ENCODE assay signal across 23 mouse cellular contexts in the genomic region with DNA sequence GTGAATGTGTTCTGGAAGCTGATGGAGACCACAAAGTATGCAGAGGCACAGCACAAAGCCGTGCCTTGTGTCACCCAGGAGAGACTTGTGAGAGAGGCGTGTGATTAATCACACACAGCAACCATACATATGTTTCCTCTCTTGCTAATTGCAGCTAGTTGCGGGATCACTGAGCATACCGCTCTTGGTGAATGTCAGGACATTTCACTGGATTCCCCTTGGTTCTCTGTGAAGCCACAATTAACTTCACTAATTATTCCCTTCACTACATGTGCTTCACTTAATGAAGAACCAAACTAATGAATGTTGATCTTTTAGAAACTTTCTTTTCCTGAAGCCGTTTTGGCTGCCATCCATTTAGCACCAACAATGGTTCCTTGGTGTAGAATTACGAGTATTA.
DNase-seq lines count a peak whose midpoint lies in the region; ATAC-seq and TF ChIP-seq lines count a peak whose summit lies in the region.
"Had no signal": no experiment of that assay in that cellular context is flagged by ENCODE, and none has a peak within 500 bp of the region (broad histone marks: within the 10 kb centered on the region; RNA-seq: fewer than 3 reads in every experiment).

No protein-coding gene starts in this region.

- no peaks in the 10 kb centered on the region for H3K9me3 ChIP-seq in forebrain, embryonic 11.5 days (ENCODE audit: control insufficient read depth, low read length)
- no peaks in the 10 kb centered on the region for H3K9me3 ChIP-seq in forebrain, embryonic 10.5 days
- no peaks in the 10 kb centered on the region for H3K9me3 ChIP-seq in forebrain, postnatal 0 days (ENCODE audit: low read length)
- H3K9me3 ChIP-seq: lung, embryonic 15.5 days; midbrain, embryonic 15.5 days; neural tube, embryonic 13.5 days; stomach, embryonic 15.5 days had no signal

- no peaks in the 10 kb centered on the region for H3K4me1 ChIP-seq in forebrain, embryonic 11.5 days (replicated peaks; ENCODE audit: control insufficient read depth, insufficient read depth, low read length)
- H3K4me1 ChIP-seq in forebrain, embryonic 10.5 days: no peaks in the 10 kb centered on the region
- no peaks in the 10 kb centered on the region for H3K4me1 ChIP-seq in forebrain, postnatal 0 days (ENCODE audit: insufficient read depth)
- H3K4me1 ChIP-seq: lung, embryonic 15.5 days; midbrain, embryonic 15.5 days; neural tube, embryonic 13.5 days; stomach, embryonic 15.5 days had no signal

- no peak overlapping the region for H3K27ac ChIP-seq in forebrain, embryonic 11.5 days (ENCODE audit: low read depth, low read length)
- no peak overlapping the region for H3K27ac ChIP-seq in forebrain, embryonic 10.5 days
- H3K27ac ChIP-seq in forebrain, postnatal 0 days (ENCODE audit: low read depth, low read length): no peak overlapping the region
- H3K27ac ChIP-seq: kidney, postnatal 0 days; liver, embryonic 14.5 days; lung, embryonic 15.5 days; midbrain, embryonic 15.5 days; neural tube, embryonic 13.5 days; stomach, embryonic 15.5 days had no signal

- H3K36me3 ChIP-seq in forebrain, embryonic 11.5 days (ENCODE audit: control insufficient read depth, insufficient read depth, low read length): no peaks in the 10 kb centered on the region
- no peaks in the 10 kb centered on the region for H3K36me3 ChIP-seq in forebrain, embryonic 10.5 days (replicated peaks)
- H3K36me3 ChIP-seq in forebrain, postnatal 0 days (ENCODE audit: insufficient read depth): no peaks in the 10 kb centered on the region
- H3K36me3 ChIP-seq: lung, embryonic 15.5 days; midbrain, embryonic 15.5 days; neural tube, embryonic 13.5 days; stomach, embryonic 15.5 days had no signal

- no peak for TF ChIP-seq CTCF in brain, embryonic 14.5 days (IDR thresholded peaks at IDR 0.05; ENCODE audit: borderline replicate concordance, extremely low read depth, insufficient read depth, insufficient read length)
- TF ChIP-seq CTCF in forebrain, postnatal 0 days (IDR thresholded peaks at IDR 0.05; ENCODE audit: low read depth): no peak

- DNase-seq in forebrain, embryonic 11.5 days (ENCODE audit: low spot score): no peak
- no peak for DNase-seq in forebrain, embryonic 10.5 days (ENCODE audit: extremely low spot score, low spot score)
- peak; percentile 2 to 3 for DNase-seq in layer of hippocampus, postnatal 14 days (ENCODE audit: low spot score in 2 of 2)
- no peak for DNase-seq in layer of hippocampus, postnatal 36 days
- DNase-seq in brain, embryonic 14.5 days (ENCODE audit: low read depth): peak; percentile 84
- DNase-seq in forebrain, postnatal 0 days: peak; percentile 21
- no peak for DNase-seq in thymus, postnatal 14 days
- no peak for DNase-seq in adipocyte (ENCODE audit: low spot score)
- DNase-seq: cerebellum, adult 8-10 months; cerebellum, postnatal 36 days; embryo, embryonic 11 days; kidney, adult 2 months; layer of hippocampus, adult 9-11 months; lung, postnatal 4 days; thymus, postnatal 4 days had no signal

- H3K27me3 ChIP-seq in forebrain, embryonic 11.5 days (ENCODE audit: control insufficient read depth, insufficient read depth, low read length): no peaks in the 10 kb centered on the region
- no peaks in the 10 kb centered on the region for H3K27me3 ChIP-seq in forebrain, embryonic 10.5 days (ENCODE audit: poor library complexity, severe bottlenecking)
- H3K27me3 ChIP-seq in forebrain, postnatal 0 days (ENCODE audit: insufficient read depth, low read length): no peaks in the 10 kb centered on the region
- H3K27me3 ChIP-seq: lung, embryonic 15.5 days; midbrain, embryonic 15.5 days; neural tube, embryonic 13.5 days; stomach, embryonic 15.5 days had no signal

- TF ChIP-seq POLR2A in brain, embryonic 14.5 days (IDR thresholded peaks at IDR 0.05; ENCODE audit: borderline replicate concordance, extremely low read depth, insufficient read depth, insufficient read length, poor library complexity, severe bottlenecking): no peak

- H3K4me2 ChIP-seq in forebrain, embryonic 11.5 days (ENCODE audit: low read depth, low read length, severe bottlenecking): no peak overlapping the region
- no peak overlapping the region for H3K4me2 ChIP-seq in forebrain, postnatal 0 days (ENCODE audit: low read depth)
- H3K4me2 ChIP-seq: lung, embryonic 15.5 days; midbrain, embryonic 15.5 days; neural tube, embryonic 13.5 days; stomach, embryonic 15.5 days had no signal

- H3K4me3 ChIP-seq in forebrain, embryonic 11.5 days (ENCODE audit: low read depth, low read length): no peak overlapping the region
- H3K4me3 ChIP-seq in forebrain, embryonic 10.5 days: no peak overlapping the region
- H3K4me3 ChIP-seq in forebrain, postnatal 0 days (ENCODE audit: low read depth, low read length): no peak overlapping the region
- H3K4me3 ChIP-seq: lung, embryonic 15.5 days; midbrain, embryonic 15.5 days; myocyte; neural tube, embryonic 13.5 days; stomach, embryonic 15.5 days had no signal

- 62% methylated on average over 6 of the region's 6 CpGs for WGBS in forebrain, embryonic 11.5 days
- 87% methylated on average over 6 of the region's 6 CpGs for WGBS in forebrain, embryonic 10.5 days
- WGBS in forebrain, postnatal 0 days: 22% methylated on average over 6 of the region's 6 CpGs

- no peak overlapping the region for H3K9ac ChIP-seq in forebrain, embryonic 11.5 days (ENCODE audit: low read length)
- H3K9ac ChIP-seq in forebrain, postnatal 0 days: no peak overlapping the region
- H3K9ac ChIP-seq: liver, embryonic 14.5 days; lung, embryonic 15.5 days; midbrain, embryonic 15.5 days; neural tube, embryonic 13.5 days; stomach, embryonic 15.5 days had no signal

- 0 out of 2 replicates have a peak, but pooled peaks have one; percentile 21 for ATAC-seq in forebrain, embryonic 11.5 days (replicated peaks; ENCODE audit: low FRiP score)
- peak; percentile 55 for ATAC-seq in forebrain, postnatal 0 days
- ATAC-seq: CD4-positive, CD25-positive, alpha-beta regulatory T cell, adult 4 months; midbrain, embryonic 15.5 days had no signal

Comparison
In these comparisons a context has a peak if more than half of its experiments do, and no peak if none do; other contexts are left out.
1. DNase-seq: peak in layer of hippocampus, postnatal 14 days (2 of 2), brain, embryonic 14.5 days (single experiment) and forebrain, postnatal 0 days (single experiment); none in forebrain, embryonic 11.5 days (single experiment), forebrain, embryonic 10.5 days (single experiment), layer of hippocampus, postnatal 36 days (0 of 2), thymus, postnatal 14 days (single experiment) and adipocyte (single experiment).